Comparison of ENCODE assay signal across 22 mouse cellular contexts in genomic region chr16:91976194-91976805, GRCm38 (mm10).
DNase-seq lines count a peak whose midpoint lies in the region; ATAC-seq and TF ChIP-seq lines count a peak whose summit lies in the region.
"Had no signal": no experiment of that assay in that cellular context is flagged by ENCODE, and none has a peak within 500 bp of the region (broad histone marks: within the 10 kb centered on the region; RNA-seq: fewer than 3 reads in every experiment).

No protein-coding gene starts in this region.

- DNase-seq in frontal cortex, postnatal 36 days (ENCODE audit: low spot score in 2 of 2), result no peak
- peak; percentile 50 for DNase-seq in A20 (ENCODE audit: low read depth, low spot score)
- DNase-seq in CH12.LX (ENCODE audit: extremely low read depth), result peak; percentile 34
- DNase-seq in cerebellum, postnatal 14 days, result no peak
- DNase-seq: adrenal gland, adult 8-10 months; adrenal gland, postnatal 14 days; adrenal gland, postnatal 36 days; B cell, adult 2 months; cerebellum, adult 11-12 months; cerebellum, adult 2 months; cerebellum, adult 9-10 months; cerebellum, postnatal 10 days; cerebellum, postnatal 36 days; embryo, embryonic 11 days had no signal

- no peak for TF ChIP-seq CTCF in CH12.LX (conservative IDR thresholded peaks at IDR 0.05 in 1 of 2, IDR thresholded peaks at IDR 0.05 in 1 of 2; ENCODE audit: low read depth in 2 of 2, low read length in 2 of 2)

- no peaks in the 10 kb centered on the region for H3K27me3 ChIP-seq in CH12.LX (replicated peaks)
- H3K27me3 ChIP-seq: embryonic facial prominence, embryonic 13.5 days; embryonic facial prominence, embryonic 15.5 days; forebrain, embryonic 13.5 days; forebrain, embryonic 15.5 days had no signal

- H3K9ac ChIP-seq in CH12.LX (ENCODE audit: insufficient read depth, low read depth), result peak overlapping the region; percentile 15; the same call in 1 of the 2 replicates
- H3K9ac ChIP-seq: embryonic facial prominence, embryonic 13.5 days; embryonic facial prominence, embryonic 15.5 days; forebrain, embryonic 13.5 days; forebrain, embryonic 15.5 days had no signal

- ATAC-seq in frontal cortex, adult (ENCODE audit: low TSS enrichment), result peak; percentile 55; the same call in 1 of the 2 replicates
- ATAC-seq: activated CD4-positive, CD25-positive, alpha-beta regulatory T cell, adult 4 months; CD4-positive, CD25-positive, alpha-beta regulatory T cell, adult 4 months; forebrain, embryonic 13.5 days; forebrain, embryonic 15.5 days had no signal

- H3K79me2 ChIP-seq in CH12.LX (replicated peaks; ENCODE audit: control insufficient read depth, extremely low read depth, insufficient read depth, poor library complexity, severe bottlenecking), result no peaks in the 10 kb centered on the region

- no peak for TF ChIP-seq POLR2A in CH12.LX (IDR thresholded peaks at IDR 0.05; ENCODE audit: low read depth, low read length)

- H3K4me2 ChIP-seq in CH12.LX (ENCODE audit: insufficient read depth, low read depth, poor library complexity, severe bottlenecking), result peak overlapping the region; percentile 89
- H3K4me2 ChIP-seq: embryonic facial prominence, embryonic 13.5 days; embryonic facial prominence, embryonic 15.5 days; forebrain, embryonic 13.5 days; forebrain, embryonic 15.5 days had no signal

- dilution Hi-C loops in CH12.LX (cut with MboI; ENCODE audit: extremely low pct_ligation_motif_present, extremely low pct_unique_long_range_greater_than_20kb, low sequenced_read_pairs), result no loop called here

- no peaks in the 10 kb centered on the region for H3K9me3 ChIP-seq in CH12.LX (replicated peaks; ENCODE audit: low read length)
- H3K9me3 ChIP-seq: embryonic facial prominence, embryonic 13.5 days; embryonic facial prominence, embryonic 15.5 days; forebrain, embryonic 13.5 days; forebrain, embryonic 15.5 days had no signal

- H3K27ac ChIP-seq in CH12.LX (ENCODE audit: insufficient read depth, low read depth), result no peak overlapping the region
- H3K27ac ChIP-seq: embryonic facial prominence, embryonic 13.5 days; embryonic facial prominence, embryonic 15.5 days; forebrain, embryonic 13.5 days; forebrain, embryonic 15.5 days had no signal

- TF ChIP-seq EP300 in CH12.LX (IDR thresholded peaks at IDR 0.05; ENCODE audit: low read length), result no peak

- H3K36me3 ChIP-seq in CH12.LX (replicated peaks in 1 of 2; ENCODE audit: control insufficient read depth in 1 of 2, insufficient read depth in 1 of 2, low read length in 1 of 2), result no peaks in the 10 kb centered on the region
- H3K36me3 ChIP-seq: embryonic facial prominence, embryonic 13.5 days; embryonic facial prominence, embryonic 15.5 days; forebrain, embryonic 15.5 days had no signal

- H3K4me1 ChIP-seq in CH12.LX (ENCODE audit: control insufficient read depth in 1 of 2, insufficient read depth in 2 of 2), result peaks cover 9 to 19% of the 10 kb centered on the region in 2 experiments
- H3K4me1 ChIP-seq: forebrain, embryonic 13.5 days; forebrain, embryonic 15.5 days had no signal

- no peak overlapping the region for H3K4me3 ChIP-seq in CH12.LX (replicated peaks in 1 of 3; ENCODE audit: low read depth in 2 of 3, low read length in 2 of 3, poor library complexity in 1 of 3)
- H3K4me3 ChIP-seq: embryonic facial prominence, embryonic 13.5 days; embryonic facial prominence, embryonic 15.5 days; erythroblast, embryonic 14.5 days; forebrain, embryonic 13.5 days; forebrain, embryonic 15.5 days had no signal

- in situ Hi-C loops in CH12.LX (cut with MboI; ENCODE audit: low pct_ligation_motif_present, low pct_unique_long_range_greater_than_20kb, low sequenced_read_pairs), result no loop called here

- no peak for TF ChIP-seq RAD21 in CH12.LX (IDR thresholded peaks at IDR 0.05; ENCODE audit: low read depth, low read length)

TF ChIP-seq in CH12.LX, 34 proteins besides CTCF, POLR2A, EP300 and RAD21:
- TF ChIP-seq MAFK (IDR thresholded peaks at IDR 0.05; ENCODE audit: insufficient replicate concordance, low read length) (no peak), RCOR1 (conservative IDR thresholded peaks at IDR 0.05; ENCODE audit: low read depth, low read length) (no peak), HCFC1 (IDR thresholded peaks at IDR 0.05; ENCODE audit: low read depth, low read length) (no peak), CHD1 (IDR thresholded peaks at IDR 0.05; ENCODE audit: low read depth, low read length) (no peak), MXI1 (IDR thresholded peaks at IDR 0.05; ENCODE audit: low read depth, low read length) (no peak), ZNF384 (IDR thresholded peaks at IDR 0.05; ENCODE audit: low read depth, low read length) (no peak), PAX5 (IDR thresholded peaks at IDR 0.05; ENCODE audit: low read length) (no peak), IRF4 (IDR thresholded peaks at IDR 0.05; ENCODE audit: low read depth, low read length) (peak; percentile 50), NELFE (IDR thresholded peaks at IDR 0.05; ENCODE audit: low read depth, low read length) (no peak), SIN3A (IDR thresholded peaks at IDR 0.05; ENCODE audit: low read length) (0 out of 2 replicates have a peak, but pooled peaks have one; percentile 7), TCF12 (IDR thresholded peaks at IDR 0.05; ENCODE audit: low read depth, low read length) (no peak), ELF1 (IDR thresholded peaks at IDR 0.05; ENCODE audit: low read depth, low read length) (peak; percentile 51), ZC3H11A (IDR thresholded peaks at IDR 0.05; ENCODE audit: low read depth, low read length) (no peak), POLR2AphosphoS2 (IDR thresholded peaks at IDR 0.05; ENCODE audit: low read depth, low read length) (no peak), JUND (conservative IDR thresholded peaks at IDR 0.05; ENCODE audit: low read depth, low read length) (no peak), CHD2 (IDR thresholded peaks at IDR 0.05; ENCODE audit: low read length) (no peak), SMC3 (IDR thresholded peaks at IDR 0.05; ENCODE audit: low read depth, low read length) (no peak), BHLHE40 (IDR thresholded peaks at IDR 0.05; ENCODE audit: low read depth, low read length) (peak; percentile 87), UBTF (IDR thresholded peaks at IDR 0.05; ENCODE audit: low read depth, low read length) (no peak), USF1 (IDR thresholded peaks at IDR 0.05; ENCODE audit: low read depth, low read length) (peak; percentile 31; the same call in 1 of the 2 replicates), MAZ (IDR thresholded peaks at IDR 0.05; ENCODE audit: low read depth, low read length) (peak; percentile 51), MAX (IDR thresholded peaks at IDR 0.05; ENCODE audit: low read length) (peak; percentile 25), ZKSCAN1 (IDR thresholded peaks at IDR 0.05; ENCODE audit: borderline replicate concordance, low read depth, low read length) (no peak), TBP (conservative IDR thresholded peaks at IDR 0.05; ENCODE audit: low read depth, low read length) (no peak), USF2 (conservative IDR thresholded peaks at IDR 0.05; ENCODE audit: low read depth, low read length) (no peak), ETS1 (conservative IDR thresholded peaks at IDR 0.05; ENCODE audit: low read depth, low read length) (no peak)
TF ChIP-seq in CH12.LX: peak in this region for 7.

Comparison
In these comparisons a context has a peak if more than half of its experiments do, and no peak if none do; other contexts are left out.
1. DNase-seq: peak in A20 (single experiment) and CH12.LX (single experiment); none in frontal cortex, postnatal 36 days (0 of 2) and cerebellum, postnatal 14 days (0 of 2).